Mouse (Mus musculus) heart, adult 10 weeks (tissue): Measurements from ENCODE around the gene Rapgef6. TPM values are rescaled to one million over a fixed set of nuclear protein-coding genes. Genes with fewer than 3 reads are reported as not detected.

Experiments used
- polyA plus RNA-seq: library from polyadenylated mRNA; stranded (reverse); fragments of 350-450 nt; fragmentation: Illumina TruSeq; extraction: RNeasy Lipid Tissue Mini Kit (QIAGEN cat#74804); gene quantifications from one replicate; pipeline ENCODE4 v1.2.3, GENCODE M21; 2014; ENCODE audit warnings: low read depth, low replicate concordance

The Rapgef6 gene
- 10.2 TPM for polyA plus RNA-seq

GRCm38 (mm10) chr11:54522529-54523430 is at the start of gene Rapgef6:
Gene Rapgef6, plus strand, starts transcription at chr11:54522847.

Other genes with a start within 250 kb of the Rapgef6 start
- 9.0 TPM for gene Acsl6, start 219.0 kb upstream of the Rapgef6 start, polyA plus RNA-seq
- gene Meikin, start 152.2 kb upstream of the Rapgef6 start, polyA plus RNA-seq = not detected
- 26.2 TPM for gene Fnip1, start 84.6 kb upstream of the Rapgef6 start, polyA plus RNA-seq